Mouse (Mus musculus) myocyte (in vitro differentiated cells): ENCODE results near the gene Igfals. TPM values are rescaled to one million over a fixed set of nuclear protein-coding genes. Genes with fewer than 3 reads are reported as not detected.

Source experiments
- H3K27me3 ChIP-seq: one replicate; pipeline ENCODE4 v1.6.1; 2011; ENCODE audit not compliant: control insufficient read depth, insufficient read depth, insufficient read length
- H3K36me3 ChIP-seq: one replicate; pipeline ENCODE4 v1.6.1; 2011; ENCODE audit not compliant: control insufficient read depth, insufficient read depth
- H3K4me2 ChIP-seq: one replicate; pipeline ENCODE4 v1.6.1; 2011; ENCODE audit warnings: low read depth, control low read depth
- H3K4me3 ChIP-seq: one replicate; pipeline ENCODE4 v1.5.1; 2011; ENCODE audit warnings: mild to moderate bottlenecking, control low read depth, moderate library complexity
- H3K79me2 ChIP-seq: one replicate; pipeline ENCODE4 v1.6.1; 2011; ENCODE audit not compliant: control insufficient read depth, insufficient read depth
- H3ac ChIP-seq: one replicate; pipeline ENCODE4 v1.6.1; 2011; ENCODE audit not compliant: control insufficient read depth, insufficient read length
- CEBPB ChIP-seq: IDR thresholded peaks from 2 replicates; pipeline ENCODE4 v1.6.1; 2011; ENCODE audit warnings: mild to moderate bottlenecking, moderate library complexity; ENCODE audit not compliant: poor library complexity, insufficient read depth, severe bottlenecking
- E2F4 ChIP-seq: IDR thresholded peaks from one replicate; pipeline ENCODE4 v1.6.1; 2011; ENCODE audit warnings: mild to moderate bottlenecking, control low read depth, moderate library complexity; ENCODE audit not compliant: insufficient read depth
- MAX ChIP-seq: IDR thresholded peaks from one replicate; pipeline ENCODE4 v1.6.1; 2011; ENCODE audit warnings: low read depth, mild to moderate bottlenecking, control low read depth
- MYOD1 ChIP-seq, 3 experiments: IDR thresholded peaks; one replicate each; pipeline ENCODE4 v1.6.1; 2011; ENCODE audit warnings: control low read depth in 2 of 3, low read depth in 2 of 3, mild to moderate bottlenecking in 2 of 3, moderate library complexity in 1 of 3; ENCODE audit not compliant: insufficient read length in 2 of 3, control insufficient read depth in 1 of 3
- MYOG ChIP-seq, 3 experiments: IDR thresholded peaks; one replicate each; pipeline ENCODE4 v1.6.1; 2011; ENCODE audit warnings: control low read depth in 2 of 3, low read depth in 2 of 3, mild to moderate bottlenecking in 2 of 3; ENCODE audit not compliant: insufficient read length in 2 of 3, control insufficient read depth in 1 of 3, insufficient read depth in 1 of 3
- POLR2A ChIP-seq: IDR thresholded peaks from one replicate; pipeline ENCODE4 v1.6.1; 2011; ENCODE audit warnings: low read depth, mild to moderate bottlenecking, control low read depth, moderate library complexity; ENCODE audit not compliant: insufficient read length
- POLR2AphosphoS2 ChIP-seq: IDR thresholded peaks from one replicate; pipeline ENCODE4 v1.6.1; 2011; ENCODE audit warnings: low read depth, control low read depth; ENCODE audit not compliant: insufficient read length
- REST ChIP-seq: IDR thresholded peaks from one replicate; pipeline ENCODE4 v1.6.1; 2011; ENCODE audit warnings: mild to moderate bottlenecking, control low read depth, moderate library complexity; ENCODE audit not compliant: insufficient read depth, insufficient read length
- SRF ChIP-seq: IDR thresholded peaks from one replicate; pipeline ENCODE4 v1.6.1; 2011; ENCODE audit warnings: low read depth; ENCODE audit not compliant: control insufficient read depth, insufficient read length
- TCF12 ChIP-seq: IDR thresholded peaks from one replicate; pipeline ENCODE4 v1.6.1; 2011; ENCODE audit warnings: mild to moderate bottlenecking, control low read depth; ENCODE audit not compliant: poor library complexity, insufficient read depth, severe bottlenecking
- TCF3 ChIP-seq: IDR thresholded peaks from one replicate; pipeline ENCODE4 v1.6.1; 2011; ENCODE audit warnings: low read depth, control low read depth; ENCODE audit not compliant: insufficient read length
- USF1 ChIP-seq: IDR thresholded peaks from one replicate; pipeline ENCODE4 v1.6.1; 2011; ENCODE audit warnings: low read depth, mild to moderate bottlenecking, control low read depth, moderate library complexity
- polyA plus RNA-seq: library from polyadenylated mRNA; unstranded; fragments of >200 nt; fragmentation: generic; extraction: Trizol; gene quantifications from one replicate; pipeline ENCODE4 v1.2.1, GENCODE M21; 2012; ENCODE audit warnings: missing spikeins

The Igfals gene
- polyA plus RNA-seq, 1 experiment, result not detected

GRCm38 (mm10) chr17:24884391-24884790 lies 18.6 kb downstream of the Igfals start:
- Histone ChIP-seq H3K4me2 (no peak overlapping the region), H3K36me3 (no peaks in the 10 kb centered on the region), H3ac (no peak overlapping the region), H3K27me3 (no peaks in the 10 kb centered on the region), H3K4me3 (no peak overlapping the region), H3K79me2 (peaks cover 6% of the 10 kb centered on the region)
- TF ChIP-seq CEBPB (no peak), MYOG (IDR thresholded peaks at IDR 0.05; ENCODE audit: control insufficient read depth in 1 of 3, insufficient read depth in 1 of 3, insufficient read length in 2 of 3, low read depth in 2 of 3) (no peak), POLR2AphosphoS2 (no peak)

GRCm38 (mm10) chr17:24885356-24886133 lies 19.7 kb downstream of the Igfals start:
- Histone ChIP-seq H3K79me2 (peaks cover 6% of the 10 kb centered on the region), H3K36me3 (no peaks in the 10 kb centered on the region), H3K27me3 (no peaks in the 10 kb centered on the region), H3ac (peak overlapping the region; percentile 82), H3K4me3 (peak overlapping the region; percentile 70), H3K4me2 (peak overlapping the region; percentile 88)
- TF ChIP-seq SRF, result no peak
- TF ChIP-seq MYOG (IDR thresholded peaks at IDR 0.05; ENCODE audit: control insufficient read depth in 1 of 3, insufficient read depth in 1 of 3, insufficient read length in 2 of 3, low read depth in 2 of 3), result no peak
- TF ChIP-seq E2F4, result no peak
- no peak for TF ChIP-seq TCF3
- no peak for TF ChIP-seq POLR2AphosphoS2
- no peak for TF ChIP-seq USF1
- TF ChIP-seq REST, result no peak
- no peak for TF ChIP-seq MAX
- no peak for TF ChIP-seq POLR2A
- TF ChIP-seq MYOD1 (IDR thresholded peaks at IDR 0.05; ENCODE audit: control insufficient read depth in 1 of 3, insufficient read length in 2 of 3, low read depth in 2 of 3), result no peak
- no peak for TF ChIP-seq TCF12
- TF ChIP-seq CEBPB, result no peak

- no peak for TF ChIP-seq USF1
- TF ChIP-seq SRF, result peak; percentile 41
- no peak for TF ChIP-seq MYOD1 (IDR thresholded peaks at IDR 0.05; ENCODE audit: control insufficient read depth in 1 of 3, insufficient read length in 2 of 3, low read depth in 2 of 3)
- peak; percentile 46 for TF ChIP-seq E2F4
- no peak for TF ChIP-seq TCF3
- TF ChIP-seq POLR2AphosphoS2, result peak; percentile 76
- peak; percentile 77 for TF ChIP-seq POLR2A
- TF ChIP-seq TCF12, result no peak
- TF ChIP-seq MYOG (IDR thresholded peaks at IDR 0.05; ENCODE audit: control insufficient read depth in 1 of 3, insufficient read depth in 1 of 3, insufficient read length in 2 of 3, low read depth in 2 of 3), result no peak
- TF ChIP-seq MAX, result no peak
- no peak for TF ChIP-seq REST
- TF ChIP-seq CEBPB, result no peak
- peak within 1 kb of the TSS; percentile 94 for H3K4me2 ChIP-seq
- H3K4me3 ChIP-seq, result peak within 1 kb of the TSS; percentile 70
- H3K27me3 ChIP-seq, result no peaks in the 10 kb centered on the region
- H3K79me2 ChIP-seq, result peaks cover 6% of the 10 kb centered on the region
- peak within 1 kb of the TSS; percentile 82 for H3ac ChIP-seq
- H3K36me3 ChIP-seq, result no peaks in the 10 kb centered on the region
Observed at GRCm38 (mm10) chr17:24886134-24886931, 20.5 kb downstream of the Igfals start, which contains the start of the genes Nubp2 and Spsb3. Gene Nubp2, minus strand, starts transcription at chr17:24886349. Gene Spsb3, plus strand, starts transcription at chr17:24886643.

DNA sequence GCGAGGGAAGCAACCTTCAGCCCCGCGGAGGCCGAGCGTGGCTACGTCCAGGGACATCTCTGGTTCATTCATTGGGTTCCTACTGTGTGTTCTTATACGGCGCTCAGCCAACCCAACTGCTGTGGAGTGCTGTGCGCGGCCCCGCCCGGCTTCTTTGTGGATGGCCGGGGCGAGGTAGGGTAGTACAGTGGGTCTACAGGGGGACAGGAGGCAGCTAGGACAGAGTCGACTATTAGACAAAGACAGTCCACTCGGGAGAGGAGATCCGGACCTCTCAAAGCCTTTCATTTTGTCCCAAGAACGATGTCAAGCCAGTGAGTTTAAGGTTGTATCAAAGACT lies 21.1 kb downstream of the Igfals start:
- Histone ChIP-seq H3K4me3 (peak overlapping the region; percentile 70), H3K79me2 (peaks cover 6% of the 10 kb centered on the region), H3K27me3 (no peaks in the 10 kb centered on the region), H3K4me2 (peak overlapping the region; percentile 94), H3K36me3 (no peaks in the 10 kb centered on the region), H3ac (peak overlapping the region; percentile 82)
- TF ChIP-seq POLR2AphosphoS2 (peak; percentile 18), SRF (no peak)
